In the genomic region with DNA sequence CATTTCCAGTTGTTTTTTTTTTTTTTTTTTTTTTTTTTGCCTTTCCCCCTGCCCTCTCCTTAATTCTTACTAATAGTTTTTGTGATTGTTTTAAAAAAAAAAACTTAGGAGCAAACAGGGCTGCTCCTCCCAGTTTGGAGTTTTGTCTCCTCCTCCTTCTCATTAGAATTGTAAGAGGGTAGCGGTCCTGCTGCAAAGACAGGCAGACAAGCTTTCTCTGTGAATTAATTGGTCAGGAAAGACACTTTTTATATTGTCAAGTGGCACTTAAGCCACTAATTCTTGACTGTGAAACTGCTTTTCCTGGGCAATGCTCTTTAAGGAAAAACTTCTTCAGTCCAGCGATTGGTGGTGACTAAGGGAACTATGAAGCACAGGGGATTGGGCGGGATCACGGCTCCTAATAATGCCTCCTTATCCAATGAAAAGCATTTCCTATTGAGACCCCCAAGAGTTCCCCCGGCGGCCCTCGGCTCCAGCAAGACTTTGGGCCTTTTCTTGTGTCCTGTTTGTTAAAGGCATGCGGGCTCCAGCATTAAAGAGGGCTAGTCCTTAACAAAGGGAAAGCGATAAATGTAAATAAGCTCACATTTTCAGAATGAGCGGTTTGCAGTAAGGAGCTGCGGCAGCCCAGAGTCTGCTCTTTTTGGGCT, we compare ENCODE assay signal across 8 mouse cellular contexts. TPM values are rescaled to one million over a fixed set of nuclear protein-coding genes. Genes with fewer than 3 reads are reported as not detected.
DNase-seq lines count a peak whose midpoint lies in the region; ATAC-seq and TF ChIP-seq lines count a peak whose summit lies in the region.

Gene Lpar4 (plus strand): TSS at position 451 of the 653 bp plus-strand sequence.

- peak within 1 kb of the TSS; percentile 55 for H3K9ac ChIP-seq in embryonic facial prominence, embryonic 12.5 days
- H3K9ac ChIP-seq in heart, embryonic 13.5 days: peak within 1 kb of the TSS; percentile 74
- peak within 1 kb of the TSS; percentile 52 for H3K9ac ChIP-seq in kidney, postnatal 0 days (ENCODE audit: low read depth, low read length)

- H3K4me3 ChIP-seq in embryonic facial prominence, embryonic 12.5 days: peak within 1 kb of the TSS; percentile 42
- H3K4me3 ChIP-seq in heart, embryonic 13.5 days: peak within 1 kb of the TSS; percentile 57
- H3K4me3 ChIP-seq in kidney, postnatal 0 days (replicated peaks; ENCODE audit: low read depth, low read length): peak within 1 kb of the TSS; percentile 38

- H3K9me3 ChIP-seq in embryonic facial prominence, embryonic 12.5 days: no peaks in the 10 kb centered on the region
- H3K9me3 ChIP-seq in heart, embryonic 13.5 days: no peaks in the 10 kb centered on the region
- H3K9me3 ChIP-seq in kidney, postnatal 0 days (replicated peaks; ENCODE audit: low read length): no peaks in the 10 kb centered on the region

- TF ChIP-seq CTCF in kidney, postnatal 0 days (IDR thresholded peaks at IDR 0.05; ENCODE audit: low read depth): no peak

- H3K4me2 ChIP-seq in embryonic facial prominence, embryonic 12.5 days (replicated peaks): peak within 1 kb of the TSS; percentile 35
- H3K4me2 ChIP-seq in heart, embryonic 13.5 days: peak within 1 kb of the TSS; percentile 60
- H3K4me2 ChIP-seq in kidney, postnatal 0 days (ENCODE audit: low read length): peak within 1 kb of the TSS; percentile 50

- DNase-seq in thymus, postnatal 4 days: peak; percentile 17
- DNase-seq in thymus, postnatal 10 days (ENCODE audit: low spot score in 2 of 2): no peak
- peak; percentile 86 for DNase-seq in kidney, postnatal 0 days (ENCODE audit: low spot score)
- peak; percentile 4 for DNase-seq in lung, postnatal 14 days
- DNase-seq in retina, embryonic 14.5 days (ENCODE audit: low spot score): peak; percentile 69
- no peak for DNase-seq in spleen, postnatal 36 days (ENCODE audit: low spot score in 2 of 2)

- peak; percentile 67; the same call in 1 of the 2 replicates for ATAC-seq in embryonic facial prominence, embryonic 12.5 days (ENCODE audit: insufficient number of reproducible peaks, insufficient read depth, low FRiP score, low TSS enrichment)
- ATAC-seq in heart, embryonic 13.5 days (ENCODE audit: extremely low read depth, insufficient number of reproducible peaks, low FRiP score, low TSS enrichment): no peak
- peak; percentile 80; the same call in 1 of the 2 replicates for ATAC-seq in kidney, postnatal 0 days (replicated peaks; ENCODE audit: low FRiP score, low read depth)

- H3K36me3 ChIP-seq in embryonic facial prominence, embryonic 12.5 days: no peaks in the 10 kb centered on the region
- no peaks in the 10 kb centered on the region for H3K36me3 ChIP-seq in heart, embryonic 13.5 days
- H3K36me3 ChIP-seq in kidney, postnatal 0 days (ENCODE audit: insufficient read depth, low read length): no peaks in the 10 kb centered on the region

- WGBS in embryonic facial prominence, embryonic 12.5 days: 15% methylated on average over 11 of the region's 11 CpGs
- WGBS in heart, embryonic 13.5 days: 13% methylated on average over 11 of the region's 11 CpGs
- 28% methylated on average over 11 of the region's 11 CpGs for WGBS in kidney, postnatal 0 days

- H3K4me1 ChIP-seq in embryonic facial prominence, embryonic 12.5 days: no peaks in the 10 kb centered on the region
- no peaks in the 10 kb centered on the region for H3K4me1 ChIP-seq in heart, embryonic 13.5 days
- no peaks in the 10 kb centered on the region for H3K4me1 ChIP-seq in kidney, postnatal 0 days (replicated peaks; ENCODE audit: insufficient read depth, low read length)

- no peaks in the 10 kb centered on the region for H3K27me3 ChIP-seq in embryonic facial prominence, embryonic 12.5 days
- no peaks in the 10 kb centered on the region for H3K27me3 ChIP-seq in heart, embryonic 13.5 days (replicated peaks)
- H3K27me3 ChIP-seq in kidney, postnatal 0 days (ENCODE audit: insufficient read depth, low read length): no peaks in the 10 kb centered on the region

- H3K27ac ChIP-seq in embryonic facial prominence, embryonic 12.5 days: peak within 1 kb of the TSS; percentile 63; the same call in 1 of the 2 replicates
- H3K27ac ChIP-seq in heart, embryonic 13.5 days (replicated peaks): peak within 1 kb of the TSS; percentile 54; the same call in 1 of the 2 replicates
- peak within 1 kb of the TSS; percentile 77 for H3K27ac ChIP-seq in kidney, postnatal 0 days

RNA-seq across cellular contexts. Expression of gene Lpar4, which starts in this region (rescaled TPM):
- polyA plus RNA-seq in embryonic facial prominence, embryonic 12.5 days (2016; fragmentation: Nextera tagmentation; extraction: Ambion mirVana): 30.8 and 32.2 TPM in 2 replicates
- polyA plus RNA-seq in heart, embryonic 13.5 days (2015; fragmentation: Nextera tagmentation; extraction: Ambion mirVana): 8.0 and 8.3 TPM in 2 replicates
- 11.3 and 11.9 TPM in 2 replicates for polyA plus RNA-seq in kidney, postnatal 0 days (2015; fragmentation: Nextera tagmentation; extraction: Ambion mirVana)

Comparison
In these comparisons a context has a peak if more than half of its experiments do, and no peak if none do; other contexts are left out.
1. DNase-seq: peak in thymus, postnatal 4 days (single experiment), kidney, postnatal 0 days (single experiment), lung, postnatal 14 days (single experiment) and retina, embryonic 14.5 days (single experiment); none in thymus, postnatal 10 days (0 of 2) and spleen, postnatal 36 days (0 of 2).
2. Peak in every context shown above with its lines, with median percentiles within 50 percentile points of each other: H3K27ac ChIP-seq, H3K4me2 ChIP-seq, H3K4me3 ChIP-seq and H3K9ac ChIP-seq.